Mouse (Mus musculus) testis, adult 2 months (tissue): ENCODE measurements around the gene Mylpf. TPM values are rescaled to one million over a fixed set of nuclear protein-coding genes. Genes with fewer than 3 reads are reported as not detected.

ENCODE experiments used
- H3K27ac ChIP-seq: fragments of 200-500 bp; 2 replicates; pipeline ENCODE4 v1.5.1; 2012; ENCODE audit warnings: low read depth, low read length; ENCODE audit not compliant: control insufficient read depth, insufficient read depth
- H3K27me3 ChIP-seq: fragments of 200-500 bp; 2 replicates; pipeline ENCODE4 v1.6.1; 2012; ENCODE audit warnings: mild to moderate bottlenecking, low read length, moderate library complexity; ENCODE audit not compliant: control insufficient read depth, insufficient read depth
- H3K36me3 ChIP-seq: fragments of 200-500 bp; 2 replicates; pipeline ENCODE4 v1.6.1; 2012; ENCODE audit warnings: mild to moderate bottlenecking, low read length; ENCODE audit not compliant: control insufficient read depth, insufficient read depth
- H3K4me1 ChIP-seq: fragments of 200-500 bp; 2 replicates; pipeline ENCODE4 v1.6.1; 2012; ENCODE audit warnings: low read length; ENCODE audit not compliant: control insufficient read depth, insufficient read depth
- H3K4me3 ChIP-seq: fragments of 200-500 bp; 2 replicates; pipeline ENCODE4 v1.5.1; 2012; ENCODE audit warnings: low read depth, mild to moderate bottlenecking, low read length, moderate library complexity, mixed read lengths; ENCODE audit not compliant: control insufficient read depth
- CTCF ChIP-seq: fragments of 200-500 bp; IDR thresholded peaks from 2 replicates; pipeline ENCODE4 v1.5.1; 2012; ENCODE audit warnings: low read depth, mild to moderate bottlenecking, inconsistent platforms, low read length, moderate library complexity; ENCODE audit not compliant: control insufficient read depth, insufficient read depth, insufficient replicate concordance
- POLR2A ChIP-seq: fragments of 200-500 bp; IDR thresholded peaks from 2 replicates; pipeline ENCODE4 v1.6.1; 2012; ENCODE audit warnings: low read depth, mild to moderate bottlenecking, inconsistent platforms, low read length, moderate library complexity; ENCODE audit not compliant: control insufficient read depth
- polyA plus RNA-seq: library from polyadenylated mRNA; depleted of rRNA; stranded (reverse); fragments of >200 nt; gene quantifications from 2 replicates; pipeline ENCODE4 v1.2.3, GENCODE M21; 2012

The Mylpf gene
- polyA plus RNA-seq, 1 experiment = 1.3 TPM

- Histone ChIP-seq H3K4me3 (no peak overlapping the region), H3K4me1 (peaks cover 3% of the 10 kb centered on the region), H3K27ac (no peak overlapping the region), H3K36me3 (no peaks in the 10 kb centered on the region), H3K27me3 (no peaks in the 10 kb centered on the region)
- TF ChIP-seq POLR2A = no peak
- TF ChIP-seq CTCF = no peak
These were observed 11.8 kb downstream of the Mylpf start for GRCm38 (mm10) chr7:127220440-127220839.

- Histone ChIP-seq H3K27me3 (no peaks in the 10 kb centered on the region), H3K27ac (no peak overlapping the region), H3K4me3 (no peak overlapping the region), H3K4me1 (no peaks in the 10 kb centered on the region), H3K36me3 (no peaks in the 10 kb centered on the region)
- no peak for TF ChIP-seq POLR2A
- no peak for TF ChIP-seq CTCF
These were observed 14.4 kb downstream of the Mylpf start for GRCm38 (mm10) chr7:127223106-127223505.

- Histone ChIP-seq H3K27ac (no peak overlapping the region), H3K4me1 (no peaks in the 10 kb centered on the region), H3K27me3 (no peaks in the 10 kb centered on the region), H3K4me3 (no peak overlapping the region), H3K36me3 (no peaks in the 10 kb centered on the region)
- TF ChIP-seq CTCF (no peak), POLR2A (no peak)
These were observed 15.1 kb downstream of the Mylpf start for GRCm38 (mm10) chr7:127223515-127224478.

GRCm38 (mm10) chr7:127224616-127225015, 15.9 kb downstream of the Mylpf start:
- H3K4me1 ChIP-seq = no peaks in the 10 kb centered on the region
- no peaks in the 10 kb centered on the region for H3K36me3 ChIP-seq
- TF ChIP-seq POLR2A (no peak), CTCF (no peak)
- no peak overlapping the region for H3K27ac ChIP-seq
- no peak overlapping the region for H3K4me3 ChIP-seq
- no peaks in the 10 kb centered on the region for H3K27me3 ChIP-seq

GRCm38 (mm10) chr7:127225147-127225995, 16.7 kb downstream of the Mylpf start:
- TF ChIP-seq CTCF = no peak
- no peaks in the 10 kb centered on the region for H3K36me3 ChIP-seq
- H3K27ac ChIP-seq = no peak overlapping the region
- H3K4me3 ChIP-seq = no peak overlapping the region
- H3K4me1 ChIP-seq = no peaks in the 10 kb centered on the region
- no peaks in the 10 kb centered on the region for H3K27me3 ChIP-seq

- Histone ChIP-seq H3K36me3 (no peaks in the 10 kb centered on the region), H3K27ac (no peak overlapping the region), H3K4me1 (peaks cover 4% of the 10 kb centered on the region), H3K4me3 (no peak overlapping the region), H3K27me3 (no peaks in the 10 kb centered on the region)
- TF ChIP-seq POLR2A (no peak), CTCF (peak; percentile 64; the same call in 1 of the 2 replicates)
These were observed 20.1 kb downstream of the Mylpf start for GRCm38 (mm10) chr7:127228615-127229303.

- Histone ChIP-seq H3K27me3 (no peaks in the 10 kb centered on the region), H3K4me1 (peaks cover 4% of the 10 kb centered on the region), H3K4me3 (no peak overlapping the region), H3K27ac (no peak overlapping the region), H3K36me3 (no peaks in the 10 kb centered on the region)
- TF ChIP-seq CTCF (no peak), POLR2A (no peak)
These were observed 22.7 kb downstream of the Mylpf start for GRCm38 (mm10) chr7:127231376-127231775.
